Mouse (Mus musculus) forebrain, embryonic 14.5 days (tissue): ENCODE measurements around the gene Apon. TPM values are rescaled to one million over a fixed set of nuclear protein-coding genes. Genes with fewer than 3 reads are reported as not detected.

Experiments
- ATAC-seq: fragments of 200-750 bp; cut with Nextera tagmentation; 2 replicates; pipeline ENCODE4 v1.8.0; 2017; ENCODE audit warnings: mild to moderate bottlenecking, moderate library complexity
- DNase-seq: peaks from one replicate; pipeline ENCODE4 v3.0.0-alpha.2; 2015; ENCODE audit warnings: low spot score
- H3K27ac ChIP-seq: fragments of 300-500 bp; sonication (generic); 2 replicates; pipeline ENCODE4 v1.5.1; 2014; ENCODE audit warnings: low read depth, mild to moderate bottlenecking, control low read depth, low read length, moderate library complexity
- H3K27me3 ChIP-seq: fragments of 300-500 bp; sonication (generic); replicated peaks from 2 replicates; pipeline ENCODE4 v1.6.1; 2014; ENCODE audit warnings: low read length, control low read depth, mixed read lengths; ENCODE audit not compliant: control insufficient read depth, insufficient read depth
- H3K36me3 ChIP-seq: fragments of 300-500 bp; sonication (generic); 2 replicates; pipeline ENCODE4 v1.6.1; 2014; ENCODE audit warnings: low read length, control low read depth; ENCODE audit not compliant: control insufficient read depth, insufficient read depth
- H3K4me1 ChIP-seq: fragments of 300-500 bp; sonication (generic); 2 replicates; pipeline ENCODE4 v1.6.1; 2014; ENCODE audit warnings: antibody characterized with exemption, low read length, control low read depth; ENCODE audit not compliant: control insufficient read depth, insufficient read depth
- H3K4me2 ChIP-seq: fragments of 300-500 bp; sonication (generic); 2 replicates; pipeline ENCODE4 v1.6.1; 2014; ENCODE audit warnings: mild to moderate bottlenecking, control low read depth, low read length
- H3K4me3 ChIP-seq: fragments of 300-500 bp; sonication (generic); 2 replicates; pipeline ENCODE4 v1.5.1; 2014; ENCODE audit warnings: low read depth, low read length, control low read depth
- H3K9ac ChIP-seq: fragments of 300-500 bp; sonication (generic); 2 replicates; pipeline ENCODE4 v1.6.1; 2014; ENCODE audit warnings: mild to moderate bottlenecking, low read length, control low read depth, moderate library complexity
- H3K9me3 ChIP-seq: fragments of 300-500 bp; sonication (generic); replicated peaks from 2 replicates; pipeline ENCODE4 v1.6.1; 2016; ENCODE audit warnings: low read length, control low read depth, mixed read lengths; ENCODE audit not compliant: control insufficient read depth
- WGBS: fragments of 180-500 bp; shearing (Covaris S2); extraction: QIAGEN DNeasy Blood & Tissue Kit; methylation state at CpG from one replicate; pipeline ENCODE4 v1.1.7; 2014; 5-methylcytosine and 5-hydroxymethylcytosine counted together
- polyA plus RNA-seq: library from polyadenylated mRNA; unstranded; fragments of >200 nt; fragmentation: Nextera tagmentation; extraction: Ambion mirVana; gene quantifications from 2 replicates; pipeline ENCODE4 v1.2.1, GENCODE M21; 2014

The Apon gene
- polyA plus RNA-seq, 1 experiment from 2014 or later, result not detected

DNA sequence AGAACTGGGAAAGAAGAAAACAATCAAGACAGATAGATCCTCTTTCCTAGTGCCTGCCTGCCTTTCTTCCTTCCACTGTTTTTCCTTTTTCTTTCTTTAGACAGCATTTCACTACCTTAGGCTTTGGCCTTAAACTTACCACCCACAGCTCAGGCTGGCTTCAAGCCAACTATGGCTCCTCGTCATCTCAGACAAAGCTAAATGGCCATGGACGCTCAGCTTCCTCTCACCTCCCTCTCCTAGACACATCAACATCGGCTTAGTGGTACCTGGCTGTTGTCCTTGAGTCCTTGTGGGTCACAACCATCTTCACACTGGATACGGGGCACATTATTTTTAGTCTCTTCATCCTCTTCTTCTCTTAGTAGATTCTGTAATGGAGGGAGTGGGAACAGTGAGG lies 43.3 kb downstream of the Apon start:
- peaks cover 7% of the 10 kb centered on the region for H3K4me1 ChIP-seq
- no peak overlapping the region for H3K4me2 ChIP-seq
- WGBS, result 65% methylated on average over 4 of the region's 4 CpGs
- H3K9ac ChIP-seq, result no peak overlapping the region
- no peaks in the 10 kb centered on the region for H3K9me3 ChIP-seq
- no peak overlapping the region for H3K27ac ChIP-seq
- no peak for DNase-seq
- H3K36me3 ChIP-seq, result peaks cover 9% of the 10 kb centered on the region
- no peak for ATAC-seq
- no peak overlapping the region for H3K4me3 ChIP-seq
- no peaks in the 10 kb centered on the region for H3K27me3 ChIP-seq

DNA sequence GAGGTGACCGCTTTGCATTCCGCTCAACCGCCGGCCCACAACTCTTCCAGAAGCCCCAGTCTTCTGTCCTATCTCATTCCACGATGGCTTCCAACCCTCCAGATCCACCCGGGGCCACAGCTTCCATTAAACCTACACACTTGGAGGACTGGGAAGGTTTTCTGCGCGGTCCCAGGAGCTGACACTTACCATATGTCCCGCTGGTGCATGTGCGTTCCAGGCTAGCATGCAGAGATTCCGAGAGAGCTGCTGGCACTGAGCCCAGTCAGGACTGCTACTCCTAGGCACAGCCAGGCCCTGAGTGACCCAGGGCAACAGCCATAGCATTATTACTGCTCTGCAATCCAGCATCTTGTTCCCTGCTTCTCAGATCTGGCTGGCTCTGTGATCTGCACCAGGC lies 43.7 kb downstream of the Apon start:
- no peak overlapping the region for H3K27ac ChIP-seq
- H3K9ac ChIP-seq, result no peak overlapping the region
- H3K27me3 ChIP-seq, result no peaks in the 10 kb centered on the region
- no peak overlapping the region for H3K4me3 ChIP-seq
- no peak overlapping the region for H3K4me2 ChIP-seq
- DNase-seq, result peak; percentile 13
- 75% methylated on average over 11 of the region's 11 CpGs for WGBS
- ATAC-seq, result no peak
- H3K4me1 ChIP-seq, result peaks cover 10% of the 10 kb centered on the region
- peaks cover 5% of the 10 kb centered on the region; the same call in 1 of the 2 replicates for H3K36me3 ChIP-seq
- H3K9me3 ChIP-seq, result no peaks in the 10 kb centered on the region

DNA sequence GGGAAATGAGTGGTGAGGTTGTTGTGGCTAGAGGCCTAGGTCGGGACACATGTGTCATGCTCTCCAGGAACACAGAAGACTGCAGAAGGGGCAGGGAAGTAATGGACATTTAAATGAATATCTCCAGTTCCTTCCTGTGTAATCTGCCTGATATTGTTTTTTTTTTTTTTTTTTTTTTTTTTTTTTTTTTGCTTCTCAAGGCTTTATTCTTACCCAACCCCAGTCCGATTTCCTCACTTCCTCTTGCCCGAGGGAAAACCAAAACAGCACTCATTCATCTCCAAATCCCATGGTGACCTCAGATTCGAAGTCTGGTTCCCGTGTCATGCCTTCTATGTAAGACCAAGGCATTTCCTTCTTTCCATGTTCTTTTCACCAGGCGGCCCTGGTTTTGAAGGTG lies 44.3 kb downstream of the Apon start:
- Histone ChIP-seq H3K36me3 (no peaks in the 10 kb centered on the region), H3K4me1 (peaks cover 10% of the 10 kb centered on the region), H3K4me3 (no peak overlapping the region), H3K9me3 (no peaks in the 10 kb centered on the region), H3K27ac (no peak overlapping the region), H3K4me2 (no peak overlapping the region), H3K9ac (no peak overlapping the region), H3K27me3 (no peaks in the 10 kb centered on the region)
- ATAC-seq (no peak), DNase-seq (no peak)
- 83% methylated on average over 6 of the region's 6 CpGs for WGBS

DNA sequence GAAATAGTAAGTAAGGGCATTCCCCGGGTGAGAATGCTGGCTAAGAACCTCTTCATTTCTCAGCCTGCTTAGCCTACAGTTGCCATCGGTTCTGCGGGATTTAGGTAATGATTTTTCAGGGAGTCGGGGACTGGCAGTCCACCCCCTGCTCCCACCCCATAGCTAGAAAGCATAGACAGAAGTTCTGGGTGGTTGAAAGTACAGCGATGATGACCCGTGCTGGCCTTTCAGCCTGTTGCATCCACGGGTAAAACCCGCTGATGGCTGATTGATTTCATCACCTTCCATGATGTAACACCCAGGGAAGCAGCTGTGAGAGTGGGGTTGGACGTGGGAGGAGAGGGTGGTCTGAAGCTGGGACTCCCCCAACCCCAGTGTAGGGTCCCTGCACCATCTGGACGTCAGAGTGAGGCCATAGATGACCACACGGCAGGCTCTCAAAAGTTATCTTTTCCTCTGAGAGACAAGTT lies 44.8 kb downstream of the Apon start, which contains the start of gene Il23a:
Gene Il23a, minus strand, starts transcription at position 51 of the 470 bp plus-strand sequence.
- ATAC-seq (no peak), DNase-seq (no peak)
- Histone ChIP-seq H3K9ac (no peak within 1 kb of the TSS), H3K27me3 (no peaks in the 10 kb centered on the region), H3K4me3 (no peak within 1 kb of the TSS), H3K9me3 (no peaks in the 10 kb centered on the region), H3K27ac (no peak within 1 kb of the TSS), H3K4me2 (no peak within 1 kb of the TSS), H3K4me1 (peaks cover 10% of the 10 kb centered on the region), H3K36me3 (no peaks in the 10 kb centered on the region)
- 85% methylated on average over 11 of the region's 11 CpGs for WGBS

DNA sequence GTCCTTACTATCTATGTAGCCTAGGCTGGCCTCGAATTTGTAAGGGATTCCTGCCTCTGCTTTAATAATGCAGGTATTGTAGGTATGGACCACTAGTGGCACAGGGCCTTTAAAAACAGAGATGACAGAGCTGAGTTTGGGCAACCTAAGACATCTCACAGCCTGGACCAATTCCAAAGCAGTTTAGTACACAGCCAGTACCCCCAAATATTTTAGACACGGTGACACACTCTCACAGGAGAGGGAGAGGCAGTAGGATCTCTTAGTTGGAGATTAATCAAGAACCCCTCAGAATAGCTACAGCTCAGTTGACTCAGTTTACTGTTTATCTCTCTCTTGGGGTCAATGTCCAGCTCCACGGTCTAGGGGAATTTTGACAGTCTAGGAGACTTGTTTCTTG lies 48.5 kb downstream of the Apon start:
- Histone ChIP-seq H3K4me2 (peak overlapping the region; percentile 77), H3K9ac (peak overlapping the region; percentile 91), H3K36me3 (0 out of 2 replicates have a peak, but pooled peaks cover 3% of the 10 kb centered on the region), H3K27ac (peak overlapping the region; percentile 94; the same call in 1 of the 2 replicates), H3K27me3 (no peaks in the 10 kb centered on the region), H3K9me3 (no peaks in the 10 kb centered on the region), H3K4me1 (peaks cover 12% of the 10 kb centered on the region), H3K4me3 (peak overlapping the region; percentile 58)
- WGBS, result 39% methylated on average over 3 of the region's 3 CpGs
- DNase-seq (no peak), ATAC-seq (no peak)

DNA sequence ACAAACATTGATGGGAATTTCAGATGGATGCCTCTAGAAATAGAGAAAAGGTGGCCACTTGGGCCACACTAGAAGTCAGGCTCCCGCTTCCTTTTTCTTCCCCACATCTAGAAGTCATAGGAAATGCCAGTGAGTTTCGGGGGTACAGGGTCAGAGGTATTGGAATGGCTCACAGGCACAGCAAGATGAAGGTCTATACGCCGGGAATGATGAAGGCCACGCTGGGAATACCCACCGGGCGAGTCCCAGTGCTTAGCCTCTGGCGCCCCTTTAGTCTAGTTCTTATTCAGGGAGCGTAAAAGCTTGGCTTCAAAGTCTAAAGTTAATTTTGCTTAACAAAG lies 48.9 kb downstream of the Apon start:
- Histone ChIP-seq H3K4me2 (peak overlapping the region; percentile 77), H3K9ac (peak overlapping the region; percentile 91), H3K27me3 (no peaks in the 10 kb centered on the region), H3K36me3 (0 out of 2 replicates have a peak, but pooled peaks cover 3% of the 10 kb centered on the region), H3K27ac (peak overlapping the region; percentile 94), H3K9me3 (no peaks in the 10 kb centered on the region), H3K4me1 (peaks cover 12% of the 10 kb centered on the region), H3K4me3 (peak overlapping the region; percentile 58)
- DNase-seq (no peak), ATAC-seq (peak; percentile 55)
- WGBS, result under 1% methylated on average over 9 of the region's 9 CpGs

DNA sequence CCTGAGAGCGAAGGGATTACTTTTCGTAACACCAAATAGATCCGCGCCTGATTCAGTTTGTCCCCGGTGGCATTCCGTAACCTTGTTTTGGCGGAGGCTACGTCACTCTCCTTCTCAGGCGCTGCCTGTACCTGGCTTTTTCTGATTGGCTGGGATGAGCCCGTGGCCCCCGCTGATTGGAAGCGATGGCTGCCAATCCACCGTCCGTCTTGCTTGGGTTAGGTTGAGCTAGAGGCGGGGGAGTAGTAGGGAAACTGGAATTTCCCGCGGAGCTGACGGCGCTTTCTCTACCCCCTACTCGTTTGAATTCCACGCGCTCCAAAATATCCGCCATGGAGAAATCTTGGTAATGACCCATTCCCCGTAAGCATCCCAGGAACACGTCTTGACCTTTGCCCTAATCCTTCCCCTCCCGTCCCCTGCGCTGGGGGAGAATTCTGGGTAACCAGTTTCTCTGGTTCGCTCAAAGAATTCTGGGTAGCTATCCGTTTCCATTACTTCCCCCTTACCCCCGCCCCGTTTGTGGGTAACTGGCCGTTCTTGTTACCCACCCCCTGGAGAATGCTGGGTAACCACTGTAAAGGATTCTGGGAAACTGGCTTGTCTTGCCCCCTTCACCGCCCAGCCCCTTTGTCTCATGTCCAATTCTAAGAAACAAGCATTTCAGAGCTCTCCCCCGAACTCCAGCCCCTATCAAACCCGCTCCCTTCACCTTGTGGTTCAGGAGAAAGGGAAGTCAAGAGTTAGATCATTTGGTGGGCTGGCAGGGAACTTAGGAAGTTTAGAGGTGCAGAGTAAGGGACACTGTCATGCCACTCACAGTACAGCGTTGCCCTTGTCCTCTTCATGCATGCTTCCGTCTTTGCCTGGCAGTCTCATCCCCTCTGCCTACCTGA lies 49.5 kb downstream of the Apon start, which contains the start of gene Pan2:
Gene Pan2, plus strand, starts transcription at position 210 of the 896 bp plus-strand sequence.
- Histone ChIP-seq H3K4me2 (peak within 1 kb of the TSS; percentile 77), H3K9me3 (no peaks in the 10 kb centered on the region), H3K4me1 (peaks cover 12% of the 10 kb centered on the region), H3K4me3 (peak within 1 kb of the TSS; percentile 58), H3K36me3 (peaks cover 4% of the 10 kb centered on the region), H3K9ac (peak within 1 kb of the TSS; percentile 91), H3K27me3 (no peaks in the 10 kb centered on the region), H3K27ac (peak within 1 kb of the TSS; percentile 94)
- DNase-seq (peak; percentile 99), ATAC-seq (peak; percentile 100)
- WGBS, result under 1% methylated on average over 37 of the region's 37 CpGs
